Mouse (Mus musculus): ENCODE data around the gene Cyth3. TPM values are rescaled to one million over a fixed set of nuclear protein-coding genes. Genes with fewer than 3 reads are reported as not detected.

Cyth3 gene
- polyA plus RNA-seq (2014; fragmentation: Nextera tagmentation; extraction: Ambion mirVana): 38.5 and 41.8 TPM in 2 replicates

GRCm38 (mm10) chr5:143621893-143622622 is at the start of gene Cyth3:
Gene Cyth3 (plus strand): TSS chr5:143622447.
- H3K4me1 ChIP-seq (ENCODE audit: control insufficient read depth, insufficient read depth, low read length): peaks cover 7% of the 10 kb centered on the region
- DNase-seq (ENCODE audit: low spot score) (peak; percentile 96), ATAC-seq (replicated peaks; ENCODE audit: insufficient number of reproducible peaks, low FRiP score, low TSS enrichment, low read depth) (peak; percentile 85)
- H3K9ac ChIP-seq (replicated peaks; ENCODE audit: low read length): peak within 1 kb of the TSS; percentile 68
- H3K4me2 ChIP-seq (ENCODE audit: low read depth, low read length): peak within 1 kb of the TSS; percentile 71
- H3K27ac ChIP-seq (replicated peaks; ENCODE audit: low read depth, low read length): 0 out of 2 replicates have a peak within 1 kb of the TSS, but pooled peaks have one; percentile 36
- no peaks in the 10 kb centered on the region for H3K9me3 ChIP-seq (replicated peaks; ENCODE audit: control insufficient read depth, low read length)
- H3K27me3 ChIP-seq (ENCODE audit: control insufficient read depth, insufficient read depth, low read length): no peaks in the 10 kb centered on the region
- WGBS: 8% methylated on average over 46 of the region's 46 CpGs
- H3K36me3 ChIP-seq (replicated peaks; ENCODE audit: control insufficient read depth, insufficient read depth, low read depth, low read length): no peaks in the 10 kb centered on the region
- peak within 1 kb of the TSS; percentile 54 for H3K4me3 ChIP-seq (ENCODE audit: low read depth, low read length)

GRCm38 (mm10) chr5:143573067-143573466 is 49.2 kb upstream of the Cyth3 start:
- ATAC-seq (replicated peaks; ENCODE audit: insufficient number of reproducible peaks, low FRiP score, low TSS enrichment, low read depth) (no peak), DNase-seq (ENCODE audit: low spot score) (no peak)
- H3K9ac ChIP-seq (replicated peaks; ENCODE audit: low read length): no peak overlapping the region
- H3K36me3 ChIP-seq (replicated peaks; ENCODE audit: control insufficient read depth, insufficient read depth, low read depth, low read length): no peaks in the 10 kb centered on the region
- no peak overlapping the region for H3K4me3 ChIP-seq (ENCODE audit: low read depth, low read length)
- H3K27ac ChIP-seq (replicated peaks; ENCODE audit: low read depth, low read length): no peak overlapping the region
- no peaks in the 10 kb centered on the region for H3K9me3 ChIP-seq (replicated peaks; ENCODE audit: control insufficient read depth, low read length)
- WGBS: 86% methylated on average over 4 of the region's 4 CpGs
- H3K27me3 ChIP-seq (ENCODE audit: control insufficient read depth, insufficient read depth, low read length): no peaks in the 10 kb centered on the region
- no peak overlapping the region for H3K4me2 ChIP-seq (ENCODE audit: low read depth, low read length)
- no peaks in the 10 kb centered on the region for H3K4me1 ChIP-seq (ENCODE audit: control insufficient read depth, insufficient read depth, low read length)

DNA sequence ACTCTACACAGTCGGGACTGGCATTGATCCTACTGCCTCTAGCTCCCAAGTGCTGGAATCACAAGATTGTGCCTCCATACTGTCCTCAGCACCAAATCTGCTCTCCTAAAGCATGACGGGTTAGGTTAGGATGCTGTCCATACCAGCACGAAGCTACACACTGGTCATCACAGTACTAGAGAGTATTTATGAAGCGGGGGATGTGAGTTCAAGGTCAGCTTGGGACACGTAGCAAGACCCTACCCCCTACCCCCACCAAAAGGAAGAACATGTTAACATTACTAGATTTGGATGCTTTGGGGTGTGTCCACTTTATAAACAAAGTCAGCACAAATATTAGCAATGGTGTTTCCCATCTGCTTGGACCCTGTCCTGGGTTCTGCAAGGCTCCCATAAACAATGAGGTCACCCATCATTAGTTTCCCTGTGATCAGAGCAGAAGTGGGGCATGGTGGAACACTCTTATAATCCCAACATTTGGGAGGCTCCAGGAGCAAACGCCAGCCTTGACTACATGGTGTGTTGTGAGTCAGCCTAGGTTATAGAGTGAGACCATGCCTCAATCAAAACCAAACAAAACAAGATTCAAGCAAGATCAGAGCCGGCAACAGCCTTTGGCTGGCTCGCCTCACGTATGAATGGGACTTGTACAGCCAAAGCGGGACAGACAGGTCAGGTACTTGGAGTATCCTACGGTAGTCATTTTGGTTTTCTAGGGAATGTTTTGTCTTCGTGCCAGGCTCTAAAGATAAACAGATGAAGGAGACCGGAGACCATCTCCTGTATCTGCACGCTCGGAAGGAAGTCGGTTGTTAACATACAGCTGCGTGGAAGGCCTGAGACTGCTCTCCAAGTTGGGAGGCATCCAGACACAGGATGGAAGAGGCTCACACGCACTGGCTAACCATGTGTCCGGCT is 47.7 kb upstream of the Cyth3 start:
- H3K27ac ChIP-seq (replicated peaks; ENCODE audit: low read depth, low read length): no peak overlapping the region
- DNase-seq (ENCODE audit: low spot score) (no peak), ATAC-seq (replicated peaks; ENCODE audit: insufficient number of reproducible peaks, low FRiP score, low TSS enrichment, low read depth) (no peak)
- no peaks in the 10 kb centered on the region for H3K9me3 ChIP-seq (replicated peaks; ENCODE audit: control insufficient read depth, low read length)
- no peak overlapping the region for H3K4me3 ChIP-seq (ENCODE audit: low read depth, low read length)
- H3K4me2 ChIP-seq (ENCODE audit: low read depth, low read length): no peak overlapping the region
- no peaks in the 10 kb centered on the region for H3K36me3 ChIP-seq (replicated peaks; ENCODE audit: control insufficient read depth, insufficient read depth, low read depth, low read length)
- H3K9ac ChIP-seq (replicated peaks; ENCODE audit: low read length): no peak overlapping the region
- no peaks in the 10 kb centered on the region for H3K4me1 ChIP-seq (ENCODE audit: control insufficient read depth, insufficient read depth, low read length)
- no peaks in the 10 kb centered on the region for H3K27me3 ChIP-seq (ENCODE audit: control insufficient read depth, insufficient read depth, low read length)
- WGBS: 85% methylated on average over 19 of the region's 19 CpGs

DNA sequence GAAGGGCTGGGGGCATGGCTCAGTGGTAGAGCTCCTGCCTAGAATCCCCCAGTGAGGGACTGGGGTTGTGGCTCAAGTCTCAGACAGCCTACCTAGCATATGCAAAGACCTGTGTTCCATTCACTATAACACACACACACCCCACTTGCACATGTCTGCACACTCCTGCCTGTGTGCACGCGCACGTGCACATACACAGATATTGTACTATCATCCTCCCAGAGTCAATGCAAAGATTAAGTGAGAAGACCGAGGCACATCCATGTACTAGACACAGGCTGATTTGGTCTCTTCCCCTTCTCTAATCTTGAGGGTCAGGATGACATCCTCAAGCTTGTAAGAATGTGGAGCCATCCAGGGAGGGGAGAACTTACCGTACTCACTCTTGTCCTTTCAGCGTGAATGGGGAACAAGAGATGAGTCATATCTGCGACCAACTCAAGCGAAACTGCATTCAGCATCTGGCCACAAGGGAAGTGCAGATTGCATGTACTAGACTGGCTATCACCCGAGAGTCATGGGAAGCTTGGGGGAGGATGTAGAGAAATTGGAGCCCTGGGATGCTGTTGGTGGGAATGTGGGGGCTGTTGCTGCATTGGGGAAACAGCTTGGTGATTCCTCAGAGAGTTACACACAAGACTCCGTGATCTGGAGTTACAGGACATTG is 42.6 kb upstream of the Cyth3 start:
- Histone ChIP-seq H3K4me2 (ENCODE audit: low read depth, low read length) (no peak overlapping the region), H3K4me3 (ENCODE audit: low read depth, low read length) (no peak overlapping the region), H3K27me3 (ENCODE audit: control insufficient read depth, insufficient read depth, low read length) (no peaks in the 10 kb centered on the region), H3K36me3 (replicated peaks; ENCODE audit: control insufficient read depth, insufficient read depth, low read depth, low read length) (no peaks in the 10 kb centered on the region), H3K27ac (replicated peaks; ENCODE audit: low read depth, low read length) (no peak overlapping the region), H3K9ac (replicated peaks; ENCODE audit: low read length) (no peak overlapping the region), H3K9me3 (replicated peaks; ENCODE audit: control insufficient read depth, low read length) (no peaks in the 10 kb centered on the region), H3K4me1 (ENCODE audit: control insufficient read depth, insufficient read depth, low read length) (no peaks in the 10 kb centered on the region)
- 86% methylated on average over 10 of the region's 10 CpGs for WGBS
- ATAC-seq (replicated peaks; ENCODE audit: insufficient number of reproducible peaks, low FRiP score, low TSS enrichment, low read depth): no peak
- no peak for DNase-seq (ENCODE audit: low spot score)

- Histone ChIP-seq H3K4me1 (ENCODE audit: control insufficient read depth, insufficient read depth, low read length) (no peaks in the 10 kb centered on the region), H3K9me3 (replicated peaks; ENCODE audit: control insufficient read depth, low read length) (no peaks in the 10 kb centered on the region), H3K4me2 (ENCODE audit: low read depth, low read length) (no peak overlapping the region), H3K36me3 (replicated peaks; ENCODE audit: control insufficient read depth, insufficient read depth, low read depth, low read length) (no peaks in the 10 kb centered on the region), H3K9ac (replicated peaks; ENCODE audit: low read length) (no peak overlapping the region), H3K27ac (replicated peaks; ENCODE audit: low read depth, low read length) (no peak overlapping the region), H3K4me3 (ENCODE audit: low read depth, low read length) (no peak overlapping the region), H3K27me3 (ENCODE audit: control insufficient read depth, insufficient read depth, low read length) (no peaks in the 10 kb centered on the region)
- ATAC-seq (replicated peaks; ENCODE audit: insufficient number of reproducible peaks, low FRiP score, low TSS enrichment, low read depth) (no peak), DNase-seq (ENCODE audit: low spot score) (no peak)
- 84% methylated on average over 2 of the region's 2 CpGs for WGBS
These were observed 41.3 kb upstream of the Cyth3 start for GRCm38 (mm10) chr5:143580982-143581381.

- no peaks in the 10 kb centered on the region for H3K4me1 ChIP-seq (ENCODE audit: control insufficient read depth, insufficient read depth, low read length)
- H3K9ac ChIP-seq (replicated peaks; ENCODE audit: low read length): no peak overlapping the region
- no peak overlapping the region for H3K4me3 ChIP-seq (ENCODE audit: low read depth, low read length)
- no peaks in the 10 kb centered on the region for H3K36me3 ChIP-seq (replicated peaks; ENCODE audit: control insufficient read depth, insufficient read depth, low read depth, low read length)
- H3K9me3 ChIP-seq (replicated peaks; ENCODE audit: control insufficient read depth, low read length): no peaks in the 10 kb centered on the region
- 89% methylated on average over 8 of the region's 8 CpGs for WGBS
- ATAC-seq (replicated peaks; ENCODE audit: insufficient number of reproducible peaks, low FRiP score, low TSS enrichment, low read depth): no peak
- no peak overlapping the region for H3K27ac ChIP-seq (replicated peaks; ENCODE audit: low read depth, low read length)
- DNase-seq (ENCODE audit: low spot score): no peak
- no peaks in the 10 kb centered on the region for H3K27me3 ChIP-seq (ENCODE audit: control insufficient read depth, insufficient read depth, low read length)
- no peak overlapping the region for H3K4me2 ChIP-seq (ENCODE audit: low read depth, low read length)
These were observed 40.4 kb upstream of the Cyth3 start for GRCm38 (mm10) chr5:143581874-143582273.

DNA sequence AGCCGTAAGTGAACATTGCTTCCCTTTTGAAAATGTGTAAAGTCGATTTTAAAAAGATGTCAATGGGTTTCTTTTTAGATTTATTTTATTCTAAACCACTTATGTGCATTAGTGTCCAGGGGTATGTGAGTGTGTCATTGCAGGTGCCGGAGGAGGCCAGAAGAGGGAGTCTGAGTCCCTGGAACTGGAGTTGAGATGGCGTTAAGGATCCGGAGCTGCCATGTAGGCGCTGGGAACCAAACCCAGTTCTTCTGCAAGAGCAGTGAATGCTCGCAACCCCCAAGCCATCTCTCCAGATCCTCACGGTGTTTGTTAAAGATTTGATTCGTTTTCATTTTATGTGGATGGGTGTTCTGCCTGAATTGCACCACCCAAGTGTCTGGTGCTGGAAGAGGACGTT is 39.2 kb upstream of the Cyth3 start:
- no peaks in the 10 kb centered on the region for H3K36me3 ChIP-seq (replicated peaks; ENCODE audit: control insufficient read depth, insufficient read depth, low read depth, low read length)

More for the DNA sequence above, 39.2 kb upstream of the Cyth3 start:
- Histone ChIP-seq H3K4me2 (ENCODE audit: low read depth, low read length) (no peak overlapping the region), H3K4me3 (ENCODE audit: low read depth, low read length) (no peak overlapping the region), H3K9me3 (replicated peaks; ENCODE audit: control insufficient read depth, low read length) (no peaks in the 10 kb centered on the region), H3K9ac (replicated peaks; ENCODE audit: low read length) (no peak overlapping the region), H3K27me3 (ENCODE audit: control insufficient read depth, insufficient read depth, low read length) (no peaks in the 10 kb centered on the region), H3K27ac (replicated peaks; ENCODE audit: low read depth, low read length) (no peak overlapping the region), H3K4me1 (ENCODE audit: control insufficient read depth, insufficient read depth, low read length) (no peaks in the 10 kb centered on the region)
- 92% methylated on average over 10 of the region's 10 CpGs for WGBS
- DNase-seq (ENCODE audit: low spot score) (no peak), ATAC-seq (replicated peaks; ENCODE audit: insufficient number of reproducible peaks, low FRiP score, low TSS enrichment, low read depth) (no peak)

Measured in embryonic facial prominence, embryonic 11.5 days (tissue).